Mouse (Mus musculus) embryonic facial prominence, embryonic 14.5 days (tissue): ENCODE results near the gene Unc13b. TPM values are rescaled to one million over a fixed set of nuclear protein-coding genes. Genes with fewer than 3 reads are reported as not detected.

Experiments
- ATAC-seq: fragments of 200-750 bp; cut with Nextera tagmentation; 2 replicates; pipeline ENCODE4 v1.8.0; 2017; ENCODE audit warnings: low read depth, moderate number of reproducible peaks, moderate TSS enrichment
- DNase-seq: peaks from one replicate; pipeline ENCODE4 v3.0.0-alpha.2; 2015; ENCODE audit warnings: low spot score
- H3K27ac ChIP-seq: fragments of 300-500 bp; sonication (generic); replicated peaks from 2 replicates; pipeline ENCODE4 v1.5.1; 2014; ENCODE audit warnings: low read depth, mild to moderate bottlenecking, low read length, moderate library complexity
- H3K27me3 ChIP-seq: fragments of 300-500 bp; sonication (generic); replicated peaks from 2 replicates; pipeline ENCODE4 v1.6.1; 2014; ENCODE audit warnings: low read length; ENCODE audit not compliant: control insufficient read depth, insufficient read depth
- H3K36me3 ChIP-seq: fragments of 300-500 bp; sonication (generic); 2 replicates; pipeline ENCODE4 v1.6.1; 2014; ENCODE audit warnings: low read length, mixed read lengths; ENCODE audit not compliant: control insufficient read depth, insufficient read depth
- H3K4me1 ChIP-seq: fragments of 300-500 bp; sonication (generic); 2 replicates; pipeline ENCODE4 v1.6.1; 2014; ENCODE audit warnings: antibody characterized with exemption, low read length; ENCODE audit not compliant: control insufficient read depth, insufficient read depth
- H3K4me2 ChIP-seq: fragments of 300-500 bp; sonication (generic); 2 replicates; pipeline ENCODE4 v1.6.1; 2014; ENCODE audit warnings: low read depth, mild to moderate bottlenecking, low read length, moderate library complexity, mixed read lengths
- H3K4me3 ChIP-seq: fragments of 300-500 bp; sonication (generic); 2 replicates; pipeline ENCODE4 v1.5.1; 2014; ENCODE audit warnings: low read depth, mild to moderate bottlenecking, low read length
- H3K9ac ChIP-seq: fragments of 300-500 bp; sonication (generic); 2 replicates; pipeline ENCODE4 v1.6.1; 2014; ENCODE audit warnings: low read depth, mild to moderate bottlenecking, low read length, moderate library complexity, mixed read lengths
- H3K9me3 ChIP-seq: fragments of 300-500 bp; sonication (generic); 2 replicates; pipeline ENCODE4 v1.6.1; 2016; ENCODE audit warnings: low read length; ENCODE audit not compliant: control insufficient read depth
- WGBS: fragments of 180-500 bp; shearing (Covaris S2); extraction: QIAGEN DNeasy Blood & Tissue Kit; methylation state at CpG from one replicate; pipeline ENCODE4 v1.1.7; 2014; 5-methylcytosine and 5-hydroxymethylcytosine counted together
- polyA plus RNA-seq: library from polyadenylated mRNA; unstranded; fragments of >200 nt; fragmentation: Nextera tagmentation; extraction: Ambion mirVana; gene quantifications from 2 replicates; pipeline ENCODE4 v1.2.1, GENCODE M21; 2014

The Unc13b gene
- 5.5 TPM in 2 replicates for polyA plus RNA-seq

GRCm38 (mm10) chr4:43058753-43059654 is at the start of gene Unc13b:
Gene Unc13b, plus strand, starts transcription at chr4:43058953.
- Histone ChIP-seq H3K9ac (peak within 1 kb of the TSS; percentile 66), H3K4me3 (peak within 1 kb of the TSS; percentile 67), H3K9me3 (no peaks in the 10 kb centered on the region), H3K4me1 (peaks cover 5% of the 10 kb centered on the region; the same call in 1 of the 2 replicates), H3K36me3 (no peaks in the 10 kb centered on the region), H3K27ac (no peak within 1 kb of the TSS; the same call in 1 of the 2 replicates), H3K4me2 (peak within 1 kb of the TSS; percentile 95), H3K27me3 (peaks cover 23% of the 10 kb centered on the region)
- DNase-seq (peak; percentile 96), ATAC-seq (peak; percentile 97)
- under 1% methylated on average over 51 of the region's 90 CpGs for WGBS

- DNase-seq = peak; percentile 94
- H3K4me2 ChIP-seq = peak within 1 kb of the TSS; percentile 92
- H3K9ac ChIP-seq = peak within 1 kb of the TSS; percentile 73
- 2% methylated on average over 37 of the region's 37 CpGs for WGBS
- H3K27ac ChIP-seq = peak within 1 kb of the TSS; percentile 55; the same call in 1 of the 2 replicates
- peaks cover 8% of the 10 kb centered on the region; the same call in 1 of the 2 replicates for H3K4me1 ChIP-seq
- peak within 1 kb of the TSS; percentile 81 for H3K4me3 ChIP-seq
- H3K9me3 ChIP-seq = no peaks in the 10 kb centered on the region
- peak; percentile 95 for ATAC-seq
- peaks cover 11% of the 10 kb centered on the region; the same call in 1 of the 2 replicates for H3K36me3 ChIP-seq
- H3K27me3 ChIP-seq = no peaks in the 10 kb centered on the region
Observed at GRCm38 (mm10) chr4:43010161-43011038, 48.4 kb upstream of the Unc13b start, which contains the start of gene Fancg. Gene Fancg, minus strand, starts transcription at chr4:43010506.

GRCm38 (mm10) chr4:43012091-43012490 is 46.7 kb upstream of the Unc13b start:
- Histone ChIP-seq H3K36me3 (peaks cover 10% of the 10 kb centered on the region; the same call in 1 of the 2 replicates), H3K9me3 (no peaks in the 10 kb centered on the region), H3K4me1 (peaks cover 8% of the 10 kb centered on the region; the same call in 1 of the 2 replicates), H3K4me2 (no peak overlapping the region), H3K27me3 (no peaks in the 10 kb centered on the region), H3K4me3 (no peak overlapping the region), H3K9ac (no peak overlapping the region), H3K27ac (no peak overlapping the region)
- 96% methylated on average over 1 of the region's 1 CpGs for WGBS
- ATAC-seq (no peak), DNase-seq (no peak)

DNA sequence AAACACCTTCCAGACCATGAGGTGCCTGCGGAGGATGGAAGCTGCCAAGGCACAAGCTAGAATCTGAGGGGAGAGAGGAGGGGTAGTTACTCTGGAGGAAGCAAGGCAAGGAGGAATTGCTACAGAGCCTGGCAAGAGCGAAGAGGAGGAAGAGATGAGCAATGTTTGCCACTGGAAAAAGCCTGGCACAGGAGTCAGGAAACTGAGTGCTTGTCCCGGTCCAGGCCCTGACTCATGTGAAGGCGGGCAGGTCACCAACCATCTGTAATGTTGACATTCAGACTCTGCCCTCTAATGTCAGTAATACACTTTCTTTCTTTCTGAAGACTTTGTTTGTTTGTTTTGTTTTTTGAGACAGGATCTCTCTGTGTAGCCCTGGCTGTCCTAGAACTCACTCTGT is 40.6 kb upstream of the Unc13b start:
- Histone ChIP-seq H3K27ac (no peak overlapping the region), H3K36me3 (peaks cover 67% of the 10 kb centered on the region), H3K4me3 (no peak overlapping the region), H3K4me2 (no peak overlapping the region), H3K27me3 (no peaks in the 10 kb centered on the region), H3K4me1 (no peaks in the 10 kb centered on the region), H3K9me3 (no peaks in the 10 kb centered on the region), H3K9ac (no peak overlapping the region)
- no peak for DNase-seq
- no peak for ATAC-seq
- 95% methylated on average over 4 of the region's 4 CpGs for WGBS

DNA sequence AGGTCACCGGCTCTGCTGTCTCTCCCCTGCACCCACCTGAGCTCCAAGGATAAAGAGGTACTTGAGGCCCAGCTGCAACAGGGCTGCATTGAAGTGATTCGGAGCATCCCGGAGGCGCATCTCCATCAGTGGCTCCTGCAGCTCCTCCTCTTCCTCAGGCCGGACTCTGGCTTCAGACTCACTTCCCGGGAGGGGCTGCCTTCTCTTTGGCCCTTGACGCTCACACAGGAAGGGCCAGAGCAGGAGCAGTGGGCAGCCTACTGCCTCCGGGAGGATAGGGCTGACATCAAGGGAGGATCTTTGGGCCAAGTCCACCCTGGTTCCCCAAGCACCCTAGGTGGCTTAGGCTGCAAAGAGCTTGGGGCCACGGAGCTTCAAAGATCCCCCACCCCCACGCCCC is 39.6 kb upstream of the Unc13b start:
- DNase-seq = no peak
- no peak for ATAC-seq
- no peak overlapping the region for H3K27ac ChIP-seq
- no peaks in the 10 kb centered on the region for H3K4me1 ChIP-seq
- H3K36me3 ChIP-seq = peaks cover 72% of the 10 kb centered on the region
- no peaks in the 10 kb centered on the region for H3K27me3 ChIP-seq
- no peak overlapping the region for H3K4me3 ChIP-seq
- 92% methylated on average over 9 of the region's 10 CpGs for WGBS
- H3K4me2 ChIP-seq = no peak overlapping the region
- H3K9me3 ChIP-seq = no peaks in the 10 kb centered on the region
- H3K9ac ChIP-seq = no peak overlapping the region

GRCm38 (mm10) chr4:43019641-43020465 is 38.9 kb upstream of the Unc13b start:
- Histone ChIP-seq H3K27me3 (no peaks in the 10 kb centered on the region), H3K4me3 (no peak overlapping the region), H3K27ac (no peak overlapping the region), H3K36me3 (peaks cover 72% of the 10 kb centered on the region), H3K4me2 (no peak overlapping the region), H3K9ac (no peak overlapping the region), H3K4me1 (peaks cover 6% of the 10 kb centered on the region), H3K9me3 (no peaks in the 10 kb centered on the region)
- no peak for DNase-seq
- 93% methylated on average over 23 of the region's 23 CpGs for WGBS
- ATAC-seq = no peak

GRCm38 (mm10) chr4:43020876-43021275 is 37.9 kb upstream of the Unc13b start:
- Histone ChIP-seq H3K36me3 (peaks cover 72% of the 10 kb centered on the region), H3K9me3 (no peaks in the 10 kb centered on the region), H3K4me1 (peaks cover 8% of the 10 kb centered on the region), H3K4me3 (no peak overlapping the region), H3K27ac (no peak overlapping the region), H3K27me3 (no peaks in the 10 kb centered on the region), H3K9ac (no peak overlapping the region), H3K4me2 (no peak overlapping the region)
- ATAC-seq (no peak), DNase-seq (no peak)
- WGBS = 88% methylated on average over 16 of the region's 16 CpGs

GRCm38 (mm10) chr4:43021341-43021740 is 37.4 kb upstream of the Unc13b start:
- H3K27me3 ChIP-seq = no peaks in the 10 kb centered on the region
- H3K36me3 ChIP-seq = peaks cover 71% of the 10 kb centered on the region
- no peaks in the 10 kb centered on the region for H3K9me3 ChIP-seq
- WGBS = 79% methylated on average over 17 of the region's 17 CpGs
- no peak overlapping the region for H3K4me3 ChIP-seq
- H3K4me2 ChIP-seq = no peak overlapping the region
- peaks cover 8% of the 10 kb centered on the region for H3K4me1 ChIP-seq
- no peak for DNase-seq
- no peak overlapping the region for H3K27ac ChIP-seq
- no peak overlapping the region for H3K9ac ChIP-seq
- ATAC-seq = no peak
